Mouse (Mus musculus): Measurements from ENCODE around the gene Slc48a1.

DNA sequence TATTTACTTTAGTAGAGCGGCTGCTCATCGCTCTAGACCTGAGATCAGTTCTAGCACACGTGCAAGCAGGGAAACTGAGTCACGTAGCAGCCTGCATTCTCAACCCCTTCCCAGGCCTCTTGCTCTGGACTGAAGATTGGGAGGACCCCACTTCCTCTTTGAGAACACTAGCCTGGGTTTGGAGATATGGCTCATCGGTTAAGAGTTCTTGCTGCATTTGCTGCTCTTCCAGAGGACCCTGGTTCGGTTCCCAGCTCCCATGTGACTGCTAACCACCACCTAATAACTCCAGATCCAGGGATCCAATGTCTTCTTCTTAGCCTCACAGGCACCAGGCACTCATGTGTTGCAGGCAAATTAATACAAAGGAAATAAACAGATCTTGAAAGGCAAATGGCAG lies 63.1 kb downstream of the Slc48a1 start:
- TF ChIP-seq CTCF (IDR thresholded peaks at IDR 0.05; ENCODE audit: low read depth) (no peak), EP300 (IDR thresholded peaks at IDR 0.05; ENCODE audit: low read depth) (no peak)

Data from liver, embryonic 14.5 days (tissue).